Mouse (Mus musculus): ENCODE data around the gene Ubl7.

Gene Ubl7

DNA sequence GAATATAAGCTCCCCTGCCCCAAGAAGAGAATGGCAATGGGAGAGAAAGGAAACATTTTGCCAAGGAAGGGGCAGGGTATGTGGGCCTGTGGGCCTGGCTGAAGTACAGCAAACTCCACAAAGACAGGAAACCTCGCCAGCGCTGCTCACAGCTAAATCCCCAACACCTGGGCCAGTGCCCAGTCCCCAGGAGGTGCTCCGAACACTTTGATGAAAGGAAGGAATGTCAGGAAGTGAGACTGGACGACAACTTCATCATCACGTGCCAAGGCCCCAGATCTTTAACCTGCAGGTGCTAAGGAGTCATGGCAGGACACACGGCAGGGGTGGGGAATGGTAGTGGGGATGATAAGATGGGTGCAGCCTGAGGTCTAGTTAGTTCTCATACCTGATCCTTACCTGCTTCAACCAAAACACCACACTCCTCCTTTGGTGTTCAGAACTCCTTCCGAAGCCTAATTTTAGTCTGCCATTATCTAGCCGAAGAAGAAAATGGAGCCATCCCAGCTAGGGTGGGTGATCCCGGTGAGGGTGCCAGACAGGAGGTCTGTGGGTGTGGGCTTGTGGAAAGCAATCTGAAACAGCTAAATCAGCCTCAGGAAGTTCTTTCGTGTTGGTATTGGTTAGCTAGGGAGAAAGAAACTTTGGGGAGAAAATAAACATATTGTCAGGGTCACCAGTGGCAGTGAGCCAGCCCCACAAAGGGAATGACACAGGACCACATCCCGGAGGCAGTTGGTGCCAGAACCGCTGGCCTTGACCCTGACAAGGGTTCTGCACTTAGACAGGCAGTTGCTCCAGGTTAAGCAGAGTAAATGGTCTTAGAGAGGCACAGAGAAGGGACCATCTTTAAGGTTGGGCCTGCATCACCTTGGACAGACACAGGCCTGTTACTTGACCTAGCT lies 54.8 kb downstream of the Ubl7 start:
- DNase-seq (ENCODE audit: low spot score in 2 of 2), result no peak

DNA sequence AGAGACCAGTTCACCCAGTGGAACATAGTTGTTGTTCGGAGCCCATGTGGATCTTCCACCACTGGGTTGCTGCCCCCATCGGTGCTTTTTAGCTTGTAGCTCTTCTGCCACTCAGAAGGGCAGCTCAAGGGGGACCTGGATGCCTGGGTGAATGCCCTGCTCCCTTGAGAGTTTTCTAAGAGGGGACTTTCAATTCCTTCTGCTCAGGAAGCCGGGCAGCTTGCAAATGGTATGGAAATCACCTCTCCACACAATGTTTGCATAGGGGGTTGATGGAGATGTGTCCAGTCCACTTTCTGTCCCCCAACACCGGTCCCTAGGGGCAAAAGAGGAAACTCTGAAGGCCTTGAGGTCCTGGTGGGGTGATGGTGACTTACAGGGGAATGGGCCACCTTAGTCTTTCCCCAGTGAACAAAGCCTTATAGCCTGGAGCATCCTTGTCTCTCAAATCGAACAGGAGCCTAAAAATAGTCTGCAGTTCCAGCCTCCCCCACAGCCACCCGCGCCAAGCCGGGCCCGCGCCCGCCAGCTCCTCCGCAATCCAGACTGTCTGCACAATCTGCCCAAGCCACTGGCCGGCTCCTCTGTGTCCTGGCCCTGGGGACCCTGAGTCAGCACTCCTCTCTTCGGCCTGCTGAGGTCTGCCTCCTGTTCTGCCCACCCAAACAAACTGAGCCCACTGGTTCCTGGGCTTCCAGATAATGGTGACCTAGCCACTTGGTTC lies 56.6 kb downstream of the Ubl7 start:
- DNase-seq (ENCODE audit: low spot score in 2 of 2), result no peak

- DNase-seq (ENCODE audit: low spot score in 2 of 2), result peak in 1 of 2 experiments; percentile 19
These were observed 57.5 kb downstream of the Ubl7 start for GRCm38 (mm10) chr9:57968166-57968771.

DNA sequence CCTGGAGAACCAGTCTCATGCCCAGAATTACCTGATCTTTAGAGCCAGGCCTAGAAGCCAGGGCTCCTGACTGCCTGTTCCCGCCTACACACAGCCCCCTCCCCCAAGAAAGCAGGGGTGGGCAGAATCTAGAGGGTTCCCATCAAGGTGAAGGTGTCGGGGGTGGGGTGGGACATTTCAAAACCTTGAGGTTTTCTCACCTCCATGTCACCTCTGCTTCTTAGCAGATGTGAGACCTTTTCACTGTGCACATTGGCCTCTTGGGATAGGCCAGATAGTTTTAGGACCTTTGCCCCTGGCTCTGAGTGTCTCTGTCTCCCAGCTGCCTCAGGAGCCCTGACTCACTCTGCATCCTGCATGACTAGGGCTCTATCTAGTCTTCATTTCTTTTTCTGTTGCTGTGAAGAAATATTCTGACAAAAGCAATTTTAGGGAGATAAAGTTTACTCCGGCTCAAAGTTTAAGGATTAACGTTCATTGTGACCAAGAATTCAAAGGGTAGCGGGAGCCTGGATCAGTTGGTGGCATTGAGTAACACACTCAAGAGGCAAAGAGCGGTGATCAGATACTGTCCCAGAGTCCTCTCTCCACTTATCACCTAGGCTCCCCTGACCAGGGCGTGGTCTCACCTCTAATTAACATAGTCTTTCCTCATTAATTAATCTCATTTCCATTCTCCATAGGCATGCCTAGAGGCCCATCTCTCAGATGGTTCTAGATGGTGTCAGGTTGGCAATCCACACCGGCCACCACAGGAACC lies 58.2 kb downstream of the Ubl7 start:
- DNase-seq (ENCODE audit: low spot score in 2 of 2), result peak in 1 of 2 experiments; percentile 28

GRCm38 (mm10) chr9:57969736-57970495 lies 59.1 kb downstream of the Ubl7 start:
- DNase-seq (ENCODE audit: low spot score in 2 of 2), result no peak

DNA sequence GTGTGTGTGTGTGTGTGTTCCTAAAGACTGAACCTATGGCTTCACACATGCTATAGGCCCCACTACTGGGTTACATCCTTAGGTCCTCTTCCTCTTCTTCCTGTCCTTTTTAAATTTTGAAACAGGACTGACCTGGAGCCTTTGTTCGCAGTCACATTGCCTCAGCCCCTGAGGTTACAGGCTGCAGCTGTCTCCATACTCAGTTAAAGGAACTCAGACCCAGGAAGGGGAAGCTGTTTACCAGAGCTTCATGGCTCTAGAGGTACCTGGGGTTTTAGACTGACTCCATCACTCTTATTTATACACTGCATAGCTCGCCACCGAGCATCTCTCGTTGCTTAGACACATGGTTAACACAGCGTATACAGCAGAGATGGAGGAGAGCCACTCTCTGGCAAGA lies 60.6 kb downstream of the Ubl7 start:
- DNase-seq (ENCODE audit: low spot score in 2 of 2), result no peak

GRCm38 (mm10) chr9:57972141-57972591 lies 61.4 kb downstream of the Ubl7 start:
- DNase-seq (ENCODE audit: low spot score in 2 of 2), result no peak

- no peak for DNase-seq (ENCODE audit: low spot score in 2 of 2)
These were observed 62.1 kb downstream of the Ubl7 start for GRCm38 (mm10) chr9:57972776-57973439.

- DNase-seq (ENCODE audit: low spot score in 2 of 2), result no peak
These were observed 62.8 kb downstream of the Ubl7 start for GRCm38 (mm10) chr9:57973440-57974066.

GRCm38 (mm10) chr9:57974221-57974620 lies 63.4 kb downstream of the Ubl7 start:
- no peak for DNase-seq (ENCODE audit: low spot score in 2 of 2)

GRCm38 (mm10) chr9:57975200-57975821 lies 64.5 kb downstream of the Ubl7 start:
- no peak for DNase-seq (ENCODE audit: low spot score in 2 of 2)

GRCm38 (mm10) chr9:57978025-57978424 lies 67.2 kb downstream of the Ubl7 start:
- no peak for DNase-seq (ENCODE audit: low spot score in 2 of 2)

DNA sequence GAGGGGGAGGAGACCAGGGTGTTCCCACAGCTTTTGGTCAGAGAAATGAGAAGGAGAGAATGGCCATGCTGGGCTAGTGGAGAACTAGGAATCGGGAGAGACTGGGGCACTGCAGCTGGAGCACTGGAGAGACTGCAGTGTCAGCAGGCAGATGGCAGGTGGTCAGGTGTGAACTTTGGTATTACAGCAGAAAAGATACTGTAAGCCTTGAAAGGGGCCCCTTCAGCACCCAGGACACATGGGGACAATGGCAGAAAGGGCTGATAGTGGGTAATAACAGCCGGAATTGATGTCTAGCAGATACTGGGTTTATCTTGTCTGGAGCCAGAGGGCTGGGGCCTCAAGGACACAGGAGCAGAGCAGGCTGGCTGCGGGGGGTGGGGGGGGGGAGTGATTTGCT lies 68.1 kb downstream of the Ubl7 start:
- DNase-seq (ENCODE audit: low spot score in 2 of 2), result no peak
